Mouse (Mus musculus): ENCODE results near the gene Serpinb8.

Gene Serpinb8

DNA sequence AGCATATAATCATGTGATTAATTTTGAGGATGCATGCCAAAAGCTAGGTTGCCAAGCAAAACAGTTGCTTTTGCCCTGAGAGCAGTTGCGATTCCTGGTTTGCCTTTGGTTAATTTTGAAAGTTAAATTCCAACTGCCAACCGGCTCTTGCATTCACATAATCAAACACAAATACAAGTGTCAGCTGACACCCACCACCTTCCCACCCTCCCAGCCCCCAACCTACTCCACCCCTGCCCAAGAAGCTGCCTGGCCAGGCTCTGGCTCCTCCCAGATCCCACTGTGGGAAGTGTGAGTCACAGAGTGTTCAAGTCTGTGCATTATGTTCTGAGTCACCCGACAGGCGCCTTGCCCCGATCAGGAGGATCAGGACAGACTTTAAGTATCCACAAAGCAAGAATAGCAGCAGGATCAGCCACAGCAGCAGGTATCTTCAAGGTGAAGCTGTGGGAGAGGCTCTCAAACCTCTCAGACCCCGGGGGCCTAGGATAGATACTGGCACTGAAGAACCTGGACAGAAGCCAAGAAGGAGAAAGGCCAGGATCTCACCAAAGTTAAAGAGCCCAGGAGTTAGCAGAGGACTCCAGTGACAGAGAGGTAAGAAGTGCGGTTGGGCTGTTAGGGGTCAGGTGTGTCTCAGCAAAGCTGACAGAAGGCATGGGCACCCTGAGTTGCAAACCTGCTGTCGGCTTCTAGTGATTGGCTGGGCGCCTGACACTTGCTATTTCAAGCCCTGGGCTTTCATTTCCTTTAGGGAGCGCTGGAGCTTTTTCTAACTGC lies at the start of gene Serpinb8:
Gene Serpinb8, plus strand, starts transcription at position 316 of the 780 bp plus-strand sequence.
- peak; percentile 84 for DNase-seq (ENCODE audit: inconsistent ontology term)

DNA sequence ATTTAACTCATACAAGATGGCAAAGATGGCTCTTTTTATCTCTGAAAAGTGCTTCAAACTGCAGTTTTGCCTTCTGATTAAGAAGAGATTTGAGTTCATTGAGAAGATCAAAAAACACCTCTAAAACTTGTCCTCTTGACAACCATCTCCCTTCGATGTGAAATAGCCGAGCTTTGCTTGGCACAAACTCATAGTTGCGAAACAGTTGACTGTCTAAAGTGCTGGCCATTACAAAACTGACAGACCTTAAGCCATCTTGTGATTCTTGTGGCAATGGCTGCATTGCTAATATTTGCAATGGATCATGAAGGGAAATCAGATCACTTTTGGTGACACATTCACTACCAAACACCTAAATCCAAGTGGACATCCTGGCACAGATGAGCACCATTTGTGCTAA lies 30.3 kb upstream of the Serpinb8 start:
- no peak for DNase-seq (ENCODE audit: inconsistent ontology term)

DNA sequence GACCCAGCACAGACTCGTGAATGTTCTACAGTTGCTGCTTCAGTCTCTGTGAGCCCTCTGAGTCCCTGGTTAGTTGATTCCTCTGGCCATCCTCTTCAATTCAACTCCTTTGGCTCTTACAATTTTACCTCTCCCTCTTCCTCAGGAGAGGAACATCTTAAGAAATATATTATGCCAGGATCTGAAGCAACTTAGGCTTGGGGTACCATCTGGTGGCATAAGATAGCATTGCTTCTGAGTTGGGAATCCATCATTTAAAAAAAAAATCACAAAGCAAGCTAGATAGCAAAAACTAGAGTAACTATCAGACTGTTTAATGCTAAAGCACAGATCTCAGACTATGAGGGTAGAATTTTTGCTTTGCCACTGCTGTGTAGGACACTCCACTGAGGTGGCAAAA lies 27.7 kb upstream of the Serpinb8 start:
- DNase-seq (ENCODE audit: inconsistent ontology term): no peak

DNA sequence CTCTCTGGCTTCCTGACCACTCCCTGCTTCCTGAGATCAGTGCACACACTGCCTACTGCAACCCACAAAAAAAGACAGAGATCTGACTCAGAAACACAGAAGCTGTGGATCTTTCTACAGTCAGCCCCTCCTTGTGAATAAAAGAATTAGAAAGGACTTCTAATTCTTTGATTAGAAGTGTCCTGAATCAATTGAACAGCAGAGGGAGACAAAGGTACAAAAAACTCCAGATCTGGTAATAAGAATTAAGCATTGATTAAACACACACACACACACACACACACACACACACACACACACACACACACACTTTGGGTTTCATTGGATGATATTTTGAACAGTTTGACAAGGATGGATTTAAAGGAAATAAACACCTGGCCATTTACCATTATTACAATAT lies 24.2 kb upstream of the Serpinb8 start:
- peak; percentile 7 for DNase-seq (ENCODE audit: inconsistent ontology term)

DNA sequence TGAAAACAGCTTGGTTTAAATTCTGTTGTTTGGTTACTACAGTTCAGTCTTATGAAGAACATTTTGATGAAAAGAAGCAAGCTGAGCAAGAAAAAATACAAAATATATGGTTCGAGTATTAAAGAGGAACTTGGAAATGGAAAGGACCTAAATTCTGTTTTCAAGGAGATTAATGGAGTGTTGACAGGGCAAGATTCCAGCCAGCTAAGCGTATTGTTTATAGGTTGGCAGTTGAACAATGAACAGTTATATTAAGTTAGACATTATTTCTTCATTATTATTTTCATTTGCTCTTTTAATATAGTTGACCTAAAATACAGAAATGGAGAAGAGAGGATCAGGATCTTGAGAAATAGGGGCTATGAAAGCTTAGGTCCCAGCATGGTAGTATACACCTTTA lies 13.7 kb upstream of the Serpinb8 start:
- DNase-seq (ENCODE audit: inconsistent ontology term): no peak

DNA sequence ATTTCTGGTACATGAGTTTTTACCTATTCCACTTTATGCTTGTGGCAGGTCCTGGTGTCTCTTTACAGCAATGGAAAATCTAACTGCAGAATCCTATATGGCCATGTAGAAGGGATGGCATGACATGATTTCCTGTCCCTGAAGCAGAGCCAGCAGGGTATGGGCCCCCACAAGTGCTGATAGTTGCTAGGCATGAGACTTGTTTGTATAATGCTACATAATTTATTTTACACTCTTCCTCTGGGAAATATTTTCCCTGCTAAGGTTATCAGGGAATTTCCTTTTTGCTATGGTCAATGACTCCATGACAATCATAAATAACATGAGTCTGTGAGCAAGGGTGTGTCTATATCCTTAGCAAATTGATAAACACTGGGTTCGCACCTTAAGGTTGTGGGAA lies 12.3 kb upstream of the Serpinb8 start:
- no peak for DNase-seq (ENCODE audit: inconsistent ontology term)

DNA sequence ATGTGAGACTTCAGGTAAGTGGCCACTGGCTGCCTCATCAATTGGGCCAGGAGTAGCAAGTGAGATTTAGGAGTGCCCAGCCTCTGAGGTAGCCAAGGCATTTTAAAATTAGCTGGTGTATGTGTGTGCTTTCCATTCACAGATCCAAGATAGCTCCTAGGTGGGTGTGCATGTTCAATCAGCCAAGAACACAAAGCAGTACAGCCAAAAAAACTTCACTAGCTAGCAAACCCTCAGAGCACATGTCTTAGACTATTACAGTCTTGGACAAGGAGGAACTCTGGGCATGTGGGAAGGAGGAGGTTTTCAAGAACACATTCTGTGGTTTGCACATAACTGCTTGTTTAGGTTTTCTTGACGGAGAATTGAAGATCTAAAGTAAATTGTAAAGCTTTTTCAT lies 8.6 kb upstream of the Serpinb8 start:
- DNase-seq (ENCODE audit: inconsistent ontology term): no peak

DNA sequence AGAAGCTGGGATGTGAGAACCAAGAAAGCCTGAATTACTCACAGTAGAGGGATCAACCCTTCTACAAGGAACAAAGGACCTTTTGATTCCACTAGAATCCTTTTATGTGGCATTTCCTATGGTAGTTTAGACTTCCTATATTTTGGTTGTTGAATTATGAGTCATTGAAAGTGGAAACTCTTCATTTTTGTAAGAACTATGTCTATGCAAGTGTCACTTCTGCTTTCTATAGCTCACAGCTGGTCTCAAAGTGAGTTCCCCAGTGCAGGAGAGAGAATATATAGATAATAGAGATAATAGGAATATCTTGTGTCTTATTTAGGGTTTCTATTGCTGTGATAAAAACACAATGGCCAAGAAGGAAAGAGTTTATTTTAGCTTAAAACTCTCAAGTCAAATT lies 6.9 kb upstream of the Serpinb8 start:
- DNase-seq (ENCODE audit: inconsistent ontology term): no peak

DNA sequence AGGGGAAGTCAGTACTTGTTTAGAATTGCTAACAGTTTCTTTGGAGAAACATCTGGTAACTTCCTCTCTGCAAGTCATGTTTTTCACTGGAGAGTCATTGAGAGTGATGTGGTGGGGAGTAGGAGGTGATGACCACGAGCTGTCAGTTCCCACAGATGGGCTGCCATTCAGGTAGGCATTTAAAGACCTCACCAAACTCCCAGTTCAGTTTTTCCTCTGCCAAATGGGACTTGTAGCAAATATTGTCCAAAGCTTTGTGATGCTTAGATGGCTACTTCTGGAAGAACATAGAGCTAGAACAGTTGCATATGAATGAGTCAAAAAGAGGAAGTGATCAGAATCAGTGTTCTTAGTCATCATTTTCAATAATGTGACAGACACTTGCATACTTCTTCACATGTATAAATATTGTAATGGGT lies 5.8 kb upstream of the Serpinb8 start:
- no peak for DNase-seq (ENCODE audit: inconsistent ontology term)

DNA sequence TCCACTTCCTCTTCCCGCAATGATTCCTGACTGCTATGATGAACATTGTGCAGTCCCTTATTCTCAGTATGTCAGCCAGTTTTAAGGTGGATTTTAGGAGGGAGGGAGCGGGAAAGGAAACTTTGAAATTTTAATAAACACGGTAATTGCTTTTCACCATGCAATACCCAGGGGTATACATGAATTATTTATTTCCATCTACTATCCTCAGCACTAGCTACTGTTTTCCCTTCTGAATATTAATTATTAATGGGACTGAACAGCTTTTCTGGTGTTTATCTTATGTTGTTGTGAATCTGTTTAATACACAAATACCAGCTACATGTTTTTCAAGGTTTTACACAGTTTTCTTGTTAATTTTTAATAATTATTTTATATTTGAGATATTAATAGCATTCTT lies 4.9 kb upstream of the Serpinb8 start:
- DNase-seq (ENCODE audit: inconsistent ontology term): no peak

DNA sequence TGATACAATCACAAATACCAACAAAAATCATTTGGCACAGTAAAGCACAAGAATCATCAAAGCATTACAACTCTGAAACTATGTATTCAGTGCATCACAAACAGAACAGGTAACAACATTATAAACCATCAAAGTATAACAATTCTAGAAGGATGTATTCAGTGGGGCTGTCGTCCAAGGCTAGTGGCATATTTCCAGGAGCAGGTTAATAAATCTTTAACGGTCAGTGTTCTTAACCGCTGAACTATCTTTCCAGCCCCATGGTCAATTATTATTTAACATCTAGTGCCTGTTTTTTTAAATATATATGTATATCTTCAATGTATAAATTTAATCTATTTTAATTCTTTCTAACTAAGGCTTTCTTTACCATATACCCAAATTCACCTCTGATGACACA lies 3.6 kb upstream of the Serpinb8 start:
- DNase-seq (ENCODE audit: inconsistent ontology term): no peak

DNA sequence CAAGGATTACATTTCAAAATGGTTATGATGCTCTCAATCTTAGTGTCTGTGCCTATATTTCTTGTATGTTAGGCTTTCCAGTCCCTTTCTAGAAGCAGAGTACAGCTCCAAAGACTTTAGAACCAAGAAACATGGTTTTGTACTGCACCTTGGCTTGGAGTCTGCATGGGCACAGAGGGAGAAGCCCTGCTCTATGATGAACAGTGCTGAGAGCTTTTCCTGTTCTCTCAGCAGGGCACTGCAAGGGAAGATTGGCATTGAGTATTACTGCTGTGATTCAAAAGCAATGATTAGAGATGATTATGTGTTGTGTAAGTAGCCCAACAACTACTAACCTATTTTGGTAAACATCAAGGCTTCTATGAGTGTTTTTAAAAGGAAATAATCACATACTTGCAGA lies 1.6 kb upstream of the Serpinb8 start:
- DNase-seq (ENCODE audit: inconsistent ontology term): no peak

DNA sequence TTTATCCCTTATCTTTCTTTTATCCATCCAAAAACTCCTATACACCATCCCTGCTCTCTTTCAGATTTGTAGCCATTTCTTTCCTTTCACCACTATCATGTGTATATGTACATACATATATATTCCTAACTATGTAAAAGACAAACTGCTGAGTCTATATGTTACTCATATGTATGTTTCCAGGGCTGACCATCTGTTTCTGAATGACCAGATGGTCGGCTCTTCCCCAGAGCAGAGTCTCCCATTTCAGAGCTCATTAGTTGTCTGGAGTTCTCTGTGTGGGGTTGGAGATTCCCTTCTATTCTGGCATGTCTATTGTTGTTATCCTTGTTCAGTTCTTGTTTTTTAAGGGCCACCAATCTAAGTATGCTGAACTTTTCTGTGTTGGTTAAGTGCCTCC lies 1.2 kb upstream of the Serpinb8 start:
- no peak for DNase-seq (ENCODE audit: inconsistent ontology term)

DNA sequence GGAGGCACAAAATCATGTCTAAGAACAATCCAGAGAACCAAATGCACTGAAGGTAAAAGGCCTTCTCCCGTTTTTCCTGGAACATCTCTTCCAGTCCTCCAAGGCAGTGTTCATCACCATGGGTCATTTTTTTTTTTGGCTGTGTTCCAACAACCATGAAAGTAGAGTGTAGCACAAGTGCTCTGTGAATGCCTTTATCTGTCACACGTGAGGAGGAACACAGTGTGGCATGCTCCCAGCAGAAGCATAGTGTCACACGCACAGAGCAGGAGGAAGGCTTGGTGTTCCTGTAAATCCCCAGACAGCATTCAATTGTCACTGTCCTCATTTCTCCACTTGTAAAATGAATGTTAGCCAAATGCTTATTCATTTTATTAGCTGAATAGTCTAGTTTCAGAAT lies 2.8 kb downstream of the Serpinb8 start:
- DNase-seq (ENCODE audit: inconsistent ontology term): no peak

DNA sequence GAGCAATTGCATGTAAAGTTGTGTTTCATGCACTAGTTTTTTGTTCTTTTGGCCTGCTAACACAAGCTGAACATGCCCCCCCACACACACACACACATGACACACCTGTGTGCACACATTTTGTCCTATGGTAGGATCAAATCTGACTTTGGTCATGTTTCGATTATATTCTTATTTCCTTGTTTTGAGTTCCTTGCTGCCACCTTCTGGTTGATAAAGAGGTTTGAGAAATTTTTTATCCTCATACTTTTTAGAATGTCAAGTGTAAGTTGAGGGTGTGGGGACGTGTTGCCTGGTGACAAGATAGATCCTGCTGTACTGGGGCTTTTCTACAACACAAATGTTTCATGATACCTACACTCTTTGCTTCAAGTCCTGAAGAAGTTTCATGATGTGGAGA lies 3.7 kb downstream of the Serpinb8 start:
- DNase-seq (ENCODE audit: inconsistent ontology term): no peak

DNA sequence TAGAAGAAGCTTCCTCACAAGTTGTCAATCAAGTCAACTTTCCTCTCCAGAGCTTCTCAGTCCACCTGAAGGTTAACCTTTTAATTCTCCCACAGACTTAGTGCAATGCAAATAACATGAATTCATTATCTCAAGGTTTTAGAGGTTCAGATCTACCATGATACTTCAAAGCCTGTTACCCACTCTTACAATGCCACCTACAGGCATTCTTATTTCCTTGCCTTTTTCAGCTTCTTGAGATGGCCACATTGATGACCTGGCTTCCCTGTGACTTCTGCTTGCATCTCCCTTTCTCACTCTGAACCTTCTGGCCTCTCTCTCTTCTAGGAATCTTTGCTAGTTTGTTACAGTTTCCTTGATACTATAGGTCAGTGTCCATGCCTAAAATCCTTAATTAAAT lies 7.1 kb downstream of the Serpinb8 start:
- no peak for DNase-seq (ENCODE audit: inconsistent ontology term)

DNA sequence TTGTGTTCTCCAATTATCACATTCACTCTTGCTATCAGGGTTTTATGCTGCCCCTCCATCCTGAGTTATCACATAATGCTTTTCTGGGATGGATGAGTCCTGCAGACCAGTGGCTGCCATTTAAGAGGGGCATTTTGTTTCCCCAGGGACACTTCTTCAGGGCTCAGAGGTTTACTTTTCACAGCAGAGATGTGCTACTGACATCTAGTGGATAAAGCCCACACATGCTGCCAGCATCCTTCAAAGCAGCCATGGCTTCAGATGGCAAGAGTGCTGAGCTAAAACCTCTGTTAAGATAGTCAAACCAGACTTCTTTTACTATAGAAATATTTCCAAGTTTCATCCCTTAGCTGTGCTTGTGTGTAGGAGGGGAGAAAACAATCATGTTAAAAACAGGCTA lies 8.7 kb downstream of the Serpinb8 start:
- no peak for DNase-seq (ENCODE audit: inconsistent ontology term)

DNA sequence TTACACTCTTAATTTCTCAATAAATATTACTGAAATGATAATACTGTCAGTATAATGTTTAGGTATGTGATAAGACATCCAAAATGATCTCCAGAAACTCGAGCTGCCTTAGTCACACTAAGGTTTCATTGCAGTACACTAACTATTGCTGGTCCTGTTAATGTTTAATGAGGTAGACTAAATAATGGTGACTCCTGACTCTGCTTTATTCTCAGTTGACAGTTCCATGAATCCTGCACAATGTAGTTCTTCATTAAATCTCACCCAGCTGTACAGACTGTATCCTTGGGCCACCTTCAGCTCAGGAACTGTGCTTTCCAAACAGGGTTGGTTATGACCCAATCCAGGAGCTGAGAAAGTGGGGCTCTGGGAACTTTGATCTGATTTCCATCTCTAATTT lies 19.1 kb downstream of the Serpinb8 start:
- no peak for DNase-seq (ENCODE audit: inconsistent ontology term)

DNA sequence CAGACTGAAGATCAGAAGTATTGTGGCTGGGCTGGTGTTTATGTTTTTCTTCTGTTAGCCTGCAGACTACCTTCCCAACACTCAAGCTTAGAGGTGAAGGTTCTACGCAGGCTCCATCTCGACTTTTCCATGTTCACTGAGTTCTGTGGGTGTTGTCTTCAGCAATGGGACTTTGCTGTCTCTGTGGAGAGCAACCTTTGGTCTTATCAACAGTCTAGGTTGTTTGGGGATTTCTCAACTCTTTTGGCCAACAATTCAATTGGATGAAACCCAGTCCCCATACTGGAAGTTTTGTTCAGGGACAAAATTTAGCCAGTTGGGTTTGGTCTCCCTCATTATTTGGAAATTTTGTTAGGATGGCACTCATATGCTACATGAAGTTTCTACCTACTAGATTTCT lies 24.3 kb downstream of the Serpinb8 start:
- DNase-seq (ENCODE audit: inconsistent ontology term): no peak

DNA sequence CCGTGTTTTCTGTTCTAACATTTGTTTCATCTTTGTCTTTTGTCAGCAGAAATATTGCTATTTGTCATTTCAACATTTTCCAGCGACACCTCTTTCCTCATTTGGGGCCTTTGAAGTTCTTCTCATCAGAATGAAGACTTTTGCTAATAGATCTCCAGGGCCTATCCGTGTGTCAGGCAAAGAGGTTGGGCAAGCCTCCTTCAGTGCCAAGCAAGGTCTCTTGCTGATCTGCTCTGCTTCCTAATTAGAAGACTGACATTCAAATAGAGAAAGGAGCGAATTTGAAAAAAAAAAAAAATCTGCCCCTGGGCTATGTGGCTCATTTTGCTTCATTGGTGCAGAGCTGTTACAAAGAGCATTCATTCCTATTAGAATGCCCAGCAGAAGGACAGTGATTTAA lies 32.2 kb downstream of the Serpinb8 start:
- peak; percentile 32 for DNase-seq (ENCODE audit: inconsistent ontology term)

DNA sequence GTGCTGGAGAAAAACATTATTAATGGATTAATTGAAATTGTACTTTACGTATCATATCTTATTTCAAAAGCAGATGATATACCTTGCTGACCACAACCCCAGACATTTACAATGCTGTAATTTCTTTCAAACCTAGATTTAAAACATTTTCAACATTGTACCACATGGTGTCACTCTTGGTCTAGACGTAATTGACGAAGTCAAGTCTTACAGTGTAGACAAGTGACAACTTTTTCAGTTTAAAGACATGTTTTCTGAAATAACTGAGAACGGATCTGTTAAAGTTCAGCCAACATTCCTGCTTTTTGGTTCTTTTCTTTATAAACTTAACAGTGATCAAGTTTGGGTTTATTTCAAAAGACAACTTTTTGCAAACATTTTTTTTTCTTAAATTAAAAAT lies 46.1 kb downstream of the Serpinb8 start:
- DNase-seq (ENCODE audit: inconsistent ontology term): peak; percentile 16

DNA sequence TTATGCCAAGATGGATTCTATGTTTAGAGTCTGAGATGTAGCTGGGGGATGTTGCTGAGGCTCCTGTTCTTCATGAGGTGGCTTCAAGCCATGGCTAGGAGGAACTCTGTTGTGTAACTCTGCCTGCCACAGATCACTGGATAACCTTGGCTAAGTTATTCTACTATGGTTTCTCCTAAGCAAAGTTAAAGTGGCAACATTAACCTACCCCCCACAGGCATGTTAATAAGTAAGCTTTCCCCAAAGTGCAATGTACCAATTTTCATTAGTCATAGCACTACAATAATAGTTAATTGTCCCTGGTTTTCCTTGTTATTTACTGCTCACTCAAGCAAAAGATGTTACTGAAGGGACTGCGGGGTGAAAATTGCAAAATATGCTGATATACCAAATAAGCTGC lies 48.2 kb downstream of the Serpinb8 start:
- DNase-seq (ENCODE audit: inconsistent ontology term): peak; percentile 16

DNA sequence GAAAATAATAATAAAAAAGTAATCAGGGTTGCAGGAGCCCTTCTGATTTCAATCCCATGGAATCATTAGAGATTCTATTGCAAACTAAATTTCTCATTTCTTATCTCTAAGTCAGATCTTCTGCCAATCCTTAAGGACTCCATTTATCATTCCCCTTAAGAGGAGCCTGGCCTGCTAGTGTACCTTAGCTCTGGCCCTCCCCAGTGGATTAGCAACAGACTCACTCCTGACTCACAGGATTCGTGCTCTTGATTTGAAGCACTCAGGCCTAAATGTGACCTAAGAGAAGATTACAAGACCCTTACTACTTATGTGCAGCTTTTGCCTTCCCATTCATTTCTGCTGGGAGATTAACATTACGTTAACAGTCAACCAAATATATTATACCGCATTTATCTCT lies 48.7 kb downstream of the Serpinb8 start:
- no peak for DNase-seq (ENCODE audit: inconsistent ontology term)

DNA sequence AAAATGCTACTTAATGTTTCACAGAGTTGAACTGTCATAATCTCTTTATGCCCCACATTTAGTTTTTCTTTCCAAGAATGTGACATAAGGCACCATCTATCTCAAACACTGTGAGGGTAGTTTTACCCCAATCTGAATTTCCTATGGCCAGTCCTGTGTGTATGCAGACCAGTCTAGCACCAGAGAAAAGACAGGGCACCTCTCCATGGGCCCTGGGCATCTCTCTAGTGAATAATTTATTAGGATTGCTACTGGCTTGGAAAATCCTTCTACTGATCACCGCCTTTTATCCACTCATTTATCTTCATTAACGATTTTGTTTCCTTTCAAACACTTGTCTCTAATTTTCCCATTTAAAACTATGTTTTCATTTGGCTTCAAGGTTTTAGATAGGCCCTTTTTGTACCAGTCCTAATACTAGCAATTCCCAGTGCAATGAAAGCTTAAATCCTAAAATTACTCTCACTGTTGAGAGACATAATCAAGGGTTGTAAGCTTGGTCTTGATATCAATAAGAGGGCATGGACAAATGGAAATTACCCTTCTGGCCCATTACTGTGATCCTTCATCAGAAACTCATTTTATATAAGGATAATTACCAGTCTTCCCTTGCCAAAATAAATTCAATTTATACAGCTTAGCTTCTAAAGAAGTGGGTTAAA lies 52.8 kb downstream of the Serpinb8 start:
- no peak for DNase-seq (ENCODE audit: inconsistent ontology term)
